Mouse (Mus musculus) retina, postnatal 7 days (tissue): ENCODE measurements at regions not wholly inside any gene's neighbourhood (a gene's known extent, or its start where the extent isn't known, plus 50 kb on each side); places are given as distances from the start of the nearest gene placed in this dataset.

Experiments used
- DNase-seq: peaks from one replicate; pipeline ENCODE4 v3.0.0-alpha.2; 2012; ENCODE audit warnings: low read depth, low spot score

- no peak for DNase-seq
Observed at GRCm38 (mm10) chr1:114456406-114456805, 1228.2 kb upstream of the Cntnap5a start.

GRCm38 (mm10) chr1:114496455-114496854 is 1188.1 kb upstream of the Cntnap5a start:
- no peak for DNase-seq

- no peak for DNase-seq
Observed at GRCm38 (mm10) chr1:114515709-114516108, 1168.8 kb upstream of the Cntnap5a start.

- no peak for DNase-seq
Observed at GRCm38 (mm10) chr1:114519860-114520259, 1164.7 kb upstream of the Cntnap5a start.

GRCm38 (mm10) chr1:114528545-114528944 is 1156.0 kb upstream of the Cntnap5a start:
- peak; percentile 19 for DNase-seq

GRCm38 (mm10) chr1:114533881-114534280 is 1150.7 kb upstream of the Cntnap5a start:
- DNase-seq = no peak

GRCm38 (mm10) chr1:114546997-114547396 is 1137.6 kb upstream of the Cntnap5a start:
- no peak for DNase-seq

GRCm38 (mm10) chr1:114552719-114553118 is 1131.8 kb upstream of the Cntnap5a start:
- DNase-seq = no peak

GRCm38 (mm10) chr1:114554453-114554852 is 1130.1 kb upstream of the Cntnap5a start:
- no peak for DNase-seq
